Mouse (Mus musculus) midbrain, embryonic 14.5 days (tissue): ENCODE measurements around the gene Ahnak. TPM values are rescaled to one million over a fixed set of nuclear protein-coding genes. Genes with fewer than 3 reads are reported as not detected.
"Not testable (repeated sequence)": the region's sequence is repeated elsewhere in the genome, so short reads cannot be mapped to it uniquely, and the experiment has no call there.

ENCODE experiments used
- ATAC-seq: fragments of 200-750 bp; cut with Nextera tagmentation; 2 replicates; pipeline ENCODE4 v1.8.0; 2017; ENCODE audit warnings: moderate number of reproducible peaks, moderate library complexity; ENCODE audit not compliant: low FRiP score, low TSS enrichment
- DNase-seq: peaks from one replicate; pipeline ENCODE4 v3.0.0-alpha.2; 2015
- H3K27ac ChIP-seq: fragments of 300-500 bp; sonication (generic); replicated peaks from 2 replicates; pipeline ENCODE4 v1.5.1; 2014; ENCODE audit warnings: mild to moderate bottlenecking, low read depth, low read length, moderate library complexity
- H3K27me3 ChIP-seq: fragments of 300-500 bp; sonication (generic); 2 replicates; pipeline ENCODE4 v1.6.1; 2014; ENCODE audit warnings: low read length, control low read depth, mixed read lengths; ENCODE audit not compliant: control insufficient read depth, insufficient read depth
- H3K36me3 ChIP-seq: fragments of 300-500 bp; sonication (generic); 2 replicates; pipeline ENCODE4 v1.6.1; 2014; ENCODE audit warnings: low read length, control low read depth; ENCODE audit not compliant: control insufficient read depth, insufficient read depth
- H3K4me1 ChIP-seq: fragments of 300-500 bp; sonication (generic); 2 replicates; pipeline ENCODE4 v1.6.1; 2014; ENCODE audit warnings: mild to moderate bottlenecking, antibody characterized with exemption, low read length, control low read depth; ENCODE audit not compliant: control insufficient read depth, insufficient read depth
- H3K4me2 ChIP-seq: fragments of 300-500 bp; sonication (generic); 2 replicates; pipeline ENCODE4 v1.6.1; 2014; ENCODE audit warnings: mild to moderate bottlenecking, low read length, moderate library complexity
- H3K4me3 ChIP-seq: fragments of 300-500 bp; sonication (generic); replicated peaks from 2 replicates; pipeline ENCODE4 v1.5.1; 2014; ENCODE audit warnings: low read depth, low read length
- H3K9ac ChIP-seq: fragments of 300-500 bp; sonication (generic); replicated peaks from 2 replicates; pipeline ENCODE4 v1.6.1; 2014; ENCODE audit warnings: mild to moderate bottlenecking, low read length, moderate library complexity
- H3K9me3 ChIP-seq: fragments of 300-500 bp; sonication (generic); 2 replicates; pipeline ENCODE4 v1.6.1; 2016; ENCODE audit warnings: low read length, control low read depth, mixed read lengths; ENCODE audit not compliant: control insufficient read depth
- WGBS: fragments of 180-500 bp; shearing (Covaris S2); extraction: QIAGEN DNeasy Blood & Tissue Kit; methylation state at CpG from one replicate; pipeline ENCODE4 v1.1.7; 2014; 5-methylcytosine and 5-hydroxymethylcytosine counted together
- polyA plus RNA-seq: library from polyadenylated mRNA; unstranded; fragments of >200 nt; fragmentation: Nextera tagmentation; extraction: Ambion mirVana; gene quantifications from 2 replicates; pipeline ENCODE4 v1.2.1, GENCODE M21; 2014

The Ahnak gene
- polyA plus RNA-seq, 1 experiment from 2014 or later: 4.2 TPM

DNA sequence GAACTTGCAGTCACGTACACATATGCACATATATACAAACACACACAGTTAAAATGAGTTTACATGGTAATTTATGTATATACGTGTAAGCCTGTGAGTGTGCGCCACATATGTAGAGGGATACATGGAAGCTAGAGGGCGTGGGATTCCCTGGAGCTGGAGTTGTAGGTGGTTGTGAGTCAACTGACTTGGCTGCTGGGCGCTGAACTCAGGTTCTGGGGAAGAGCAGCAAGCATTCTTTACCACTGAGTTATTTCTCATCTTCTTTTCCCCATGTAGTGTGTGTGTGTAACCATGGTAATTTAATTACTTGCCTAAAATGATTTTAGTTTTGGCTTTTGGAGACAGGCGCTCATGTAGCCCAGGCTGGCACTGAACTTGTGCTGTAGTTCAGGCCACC lies 7.5 kb downstream of the Ahnak start:
- Histone ChIP-seq H3K27me3 (no peaks in the 10 kb centered on the region), H3K4me2 (no peak overlapping the region), H3K36me3 (no peaks in the 10 kb centered on the region), H3K9me3 (no peaks in the 10 kb centered on the region), H3K9ac (no peak overlapping the region), H3K4me1 (no peaks in the 10 kb centered on the region), H3K4me3 (no peak overlapping the region), H3K27ac (no peak overlapping the region)
- WGBS: 88% methylated on average over 6 of the region's 6 CpGs
- DNase-seq (no peak), ATAC-seq (no peak)

DNA sequence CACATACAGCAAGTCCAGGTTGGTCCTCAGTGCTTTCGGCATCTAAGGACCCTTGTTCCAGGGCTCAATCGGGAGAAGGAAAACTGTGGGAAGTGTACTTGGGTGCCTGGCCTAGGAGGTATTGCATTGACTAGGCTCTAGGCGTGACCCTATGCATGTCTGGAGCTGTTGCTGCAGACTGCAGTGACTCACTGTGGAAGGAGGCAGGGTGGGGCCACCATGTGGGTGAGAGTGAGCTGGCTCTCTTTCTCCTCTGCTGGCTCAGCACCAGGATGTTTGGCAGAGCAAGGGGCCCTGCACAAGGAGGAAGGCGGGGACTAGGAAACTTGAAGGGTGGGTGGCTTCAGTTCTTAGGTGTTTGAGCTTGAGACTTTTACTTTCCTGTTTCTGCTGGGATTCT lies 8.5 kb downstream of the Ahnak start:
- DNase-seq (peak; percentile 42), ATAC-seq (no peak)
- no peak overlapping the region for H3K9ac ChIP-seq
- H3K36me3 ChIP-seq: no peaks in the 10 kb centered on the region
- no peaks in the 10 kb centered on the region for H3K9me3 ChIP-seq
- no peaks in the 10 kb centered on the region for H3K27me3 ChIP-seq
- WGBS: 79% methylated on average over 4 of the region's 4 CpGs
- H3K4me1 ChIP-seq: no peaks in the 10 kb centered on the region
- H3K4me3 ChIP-seq: no peak overlapping the region
- no peak overlapping the region for H3K4me2 ChIP-seq
- H3K27ac ChIP-seq: no peak overlapping the region

DNA sequence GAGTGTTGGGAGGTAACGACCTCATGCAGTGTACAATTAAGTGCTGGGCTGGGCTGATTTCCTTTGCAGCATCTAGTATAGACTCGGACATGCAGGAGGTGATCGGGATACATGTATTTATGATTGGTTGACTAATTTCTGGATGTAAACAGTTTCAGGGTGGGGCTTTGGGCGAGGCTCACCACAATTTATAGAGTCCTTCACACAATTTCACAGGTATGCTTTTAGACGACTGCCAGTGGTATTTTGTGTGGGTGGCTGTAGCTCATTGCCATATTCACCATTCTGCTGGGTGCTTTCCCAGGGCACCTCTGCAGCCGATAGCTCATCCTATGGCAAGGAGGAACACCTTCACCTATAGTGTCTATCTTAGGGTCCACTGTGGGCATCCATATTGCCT lies 9.5 kb downstream of the Ahnak start:
- no peaks in the 10 kb centered on the region for H3K27me3 ChIP-seq
- H3K9me3 ChIP-seq: no peaks in the 10 kb centered on the region
- H3K4me2 ChIP-seq: no peak overlapping the region
- no peak for ATAC-seq
- H3K27ac ChIP-seq: no peak overlapping the region
- DNase-seq: no peak
- no peaks in the 10 kb centered on the region for H3K36me3 ChIP-seq
- no peak overlapping the region for H3K9ac ChIP-seq
- 91% methylated on average over 6 of the region's 6 CpGs for WGBS
- no peak overlapping the region for H3K4me3 ChIP-seq
- H3K4me1 ChIP-seq: no peaks in the 10 kb centered on the region

DNA sequence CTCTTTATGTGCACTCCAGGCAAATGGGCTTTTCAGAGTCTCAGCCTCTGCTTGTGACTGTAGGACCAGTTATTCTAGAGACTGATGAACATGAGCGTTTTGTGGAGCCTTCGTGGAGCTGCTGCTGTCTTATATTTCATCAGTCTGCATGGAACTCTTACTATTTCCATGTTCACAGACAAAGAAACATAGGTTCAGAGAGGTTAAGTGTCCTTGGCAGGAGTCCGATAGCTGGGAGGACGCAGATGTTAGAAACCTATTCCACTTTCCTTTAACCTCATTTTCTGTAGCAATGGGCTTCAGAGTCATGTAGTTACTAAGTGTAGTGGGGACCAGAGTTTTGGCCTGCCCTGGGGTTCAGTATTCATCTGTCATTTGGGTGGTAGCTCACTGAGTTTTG lies 10.1 kb downstream of the Ahnak start:
- no peak overlapping the region for H3K27ac ChIP-seq
- DNase-seq: no peak
- H3K4me2 ChIP-seq: no peak overlapping the region
- H3K9ac ChIP-seq: no peak overlapping the region
- no peaks in the 10 kb centered on the region for H3K4me1 ChIP-seq
- WGBS: 95% methylated on average over 4 of the region's 4 CpGs
- no peaks in the 10 kb centered on the region for H3K9me3 ChIP-seq
- H3K27me3 ChIP-seq: no peaks in the 10 kb centered on the region
- no peaks in the 10 kb centered on the region for H3K36me3 ChIP-seq
- no peak for ATAC-seq
- no peak overlapping the region for H3K4me3 ChIP-seq

DNA sequence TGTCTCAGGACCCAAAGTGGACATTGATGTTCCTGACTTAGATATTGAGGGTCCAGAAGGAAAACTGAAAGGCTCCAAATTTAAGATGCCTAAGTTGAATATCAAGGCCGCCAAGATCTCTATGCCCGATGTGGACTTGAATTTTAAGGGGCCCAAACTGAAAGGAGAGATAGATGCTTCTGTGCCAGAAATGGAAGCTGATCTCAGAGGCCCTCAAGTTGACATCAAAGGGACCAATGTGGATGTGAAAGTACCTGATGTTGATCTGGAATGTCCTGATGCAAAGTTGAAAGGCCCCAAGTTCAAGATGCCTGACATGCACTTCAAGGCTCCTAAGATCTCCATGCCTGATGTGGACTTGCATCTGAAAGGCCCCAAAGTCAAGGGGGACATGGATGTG lies 17.8 kb downstream of the Ahnak start:
- H3K27ac ChIP-seq, H3K4me2 ChIP-seq, H3K4me1 ChIP-seq, ATAC-seq, DNase-seq, H3K36me3 ChIP-seq, H3K27me3 ChIP-seq, H3K4me3 ChIP-seq, H3K9ac ChIP-seq, H3K9me3 ChIP-seq: not testable (repeated sequence)
- WGBS: 94% methylated on average over 2 of the region's 2 CpGs

DNA sequence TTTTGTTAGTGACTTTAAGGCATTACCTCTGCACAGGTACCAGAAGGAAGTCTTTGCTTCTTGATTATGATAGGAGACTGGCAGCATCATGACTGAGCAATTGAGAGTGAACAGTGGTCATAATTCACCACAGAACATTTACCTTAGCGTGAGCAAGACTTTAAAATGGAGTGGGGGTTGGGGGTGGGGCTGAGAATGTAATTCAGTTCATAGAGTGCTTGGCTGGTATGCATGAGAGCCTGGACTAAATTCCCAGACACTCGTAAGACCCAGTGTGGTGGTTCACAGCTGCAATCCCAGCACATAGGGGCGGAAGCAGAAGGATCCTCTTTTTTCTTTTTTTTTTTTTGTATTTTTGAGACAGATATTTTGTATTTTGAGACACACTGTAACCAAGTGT lies 30.2 kb downstream of the Ahnak start:
- H3K27me3 ChIP-seq: no peaks in the 10 kb centered on the region
- 93% methylated on average over 3 of the region's 3 CpGs for WGBS
- H3K4me2 ChIP-seq: no peak overlapping the region

DNA sequence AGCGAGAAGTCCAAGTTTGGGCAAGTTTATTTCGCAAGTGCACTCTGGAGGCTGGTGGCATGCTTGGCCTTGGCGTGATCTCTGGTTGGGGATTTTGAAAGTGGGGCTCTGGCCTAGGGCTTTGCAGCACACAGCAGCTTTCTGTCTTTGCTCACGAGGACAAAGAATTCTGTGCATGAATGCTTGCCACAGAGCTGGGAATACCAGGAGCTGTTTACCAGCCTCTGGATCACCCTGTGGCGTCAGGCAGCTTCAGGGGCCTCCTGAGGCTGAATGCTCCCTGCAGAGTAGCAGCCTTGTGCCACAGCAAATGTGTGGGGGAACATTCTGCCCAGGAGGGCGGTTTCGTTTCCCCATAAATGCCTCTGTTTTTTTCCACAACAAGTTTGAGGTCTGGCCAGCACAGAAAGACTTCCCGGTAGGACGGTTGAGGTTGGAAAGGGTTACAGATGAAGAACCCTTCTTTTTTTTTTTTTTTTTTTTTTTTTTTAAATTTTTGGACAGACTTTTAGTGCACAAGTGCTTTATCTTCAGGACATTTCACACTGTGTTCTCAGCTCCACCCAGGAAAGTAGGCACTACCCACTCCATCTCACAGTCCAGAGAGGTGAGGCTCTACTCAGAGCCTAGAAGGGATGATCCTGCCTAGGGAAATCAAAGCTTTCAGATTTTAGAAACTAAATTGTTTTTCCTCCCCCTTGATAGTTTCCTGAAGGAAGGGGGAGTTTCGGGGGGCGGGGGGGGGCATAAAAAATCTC lies 34.1 kb downstream of the Ahnak start:
- Histone ChIP-seq H3K36me3 (no peaks in the 10 kb centered on the region), H3K4me1 (peaks cover 8% of the 10 kb centered on the region; the same call in 1 of the 2 replicates), H3K4me3 (no peak overlapping the region), H3K27ac (no peak overlapping the region), H3K27me3 (no peaks in the 10 kb centered on the region), H3K4me2 (no peak overlapping the region), H3K9me3 (no peaks in the 10 kb centered on the region), H3K9ac (no peak overlapping the region)
- peak; percentile 10 for DNase-seq
- WGBS: 54% methylated on average over 11 of the region's 11 CpGs
- no peak for ATAC-seq

More for the DNA sequence above, 30.2 kb downstream of the Ahnak start:
- ATAC-seq (no peak), DNase-seq (no peak)
- Histone ChIP-seq H3K9me3 (no peaks in the 10 kb centered on the region), H3K9ac (no peak overlapping the region), H3K36me3 (no peaks in the 10 kb centered on the region), H3K4me1 (no peaks in the 10 kb centered on the region), H3K27ac (no peak overlapping the region), H3K4me3 (no peak overlapping the region)

DNA sequence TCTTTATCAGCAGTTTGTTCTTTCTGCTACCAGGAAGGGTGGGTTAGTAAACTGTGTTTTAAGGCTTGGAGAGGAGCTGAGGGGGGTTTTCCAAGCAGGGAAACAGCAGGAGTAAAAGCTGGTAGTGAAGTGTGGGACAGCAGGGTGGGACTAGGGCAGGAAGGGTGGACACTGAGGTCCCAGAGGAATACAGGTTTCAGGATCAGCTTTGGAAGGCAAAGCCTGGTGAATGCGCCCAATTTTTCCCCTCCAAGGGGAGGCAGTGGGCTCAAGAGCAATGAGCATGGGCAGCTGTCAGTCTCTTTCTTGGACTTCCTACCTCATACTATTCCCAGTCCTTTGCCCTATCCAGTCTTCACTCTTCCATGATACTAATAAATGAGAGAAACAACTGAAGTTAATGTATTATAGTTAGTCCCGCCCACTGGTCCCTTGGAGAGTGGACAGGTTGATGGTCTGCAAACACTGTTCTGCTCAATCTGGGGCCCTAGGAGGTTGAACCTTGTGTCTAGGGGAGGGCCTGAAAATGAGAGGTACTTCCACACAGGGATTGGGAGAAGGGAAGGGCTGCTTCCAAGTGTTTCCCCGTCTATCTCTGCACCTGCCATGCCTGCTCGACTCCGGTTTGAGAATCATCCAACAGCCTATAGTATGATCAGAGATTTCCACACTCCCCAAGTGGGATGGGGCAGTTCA lies 36.6 kb downstream of the Ahnak start:
- DNase-seq (no peak), ATAC-seq (no peak)
- no peak overlapping the region for H3K27ac ChIP-seq
- no peaks in the 10 kb centered on the region for H3K9me3 ChIP-seq
- peaks cover 8% of the 10 kb centered on the region; the same call in 1 of the 2 replicates for H3K4me1 ChIP-seq
- no peaks in the 10 kb centered on the region for H3K36me3 ChIP-seq
- H3K4me3 ChIP-seq: no peak overlapping the region
- 96% methylated on average over 5 of the region's 5 CpGs for WGBS
- no peaks in the 10 kb centered on the region for H3K27me3 ChIP-seq
- H3K4me2 ChIP-seq: no peak overlapping the region
- H3K9ac ChIP-seq: no peak overlapping the region

DNA sequence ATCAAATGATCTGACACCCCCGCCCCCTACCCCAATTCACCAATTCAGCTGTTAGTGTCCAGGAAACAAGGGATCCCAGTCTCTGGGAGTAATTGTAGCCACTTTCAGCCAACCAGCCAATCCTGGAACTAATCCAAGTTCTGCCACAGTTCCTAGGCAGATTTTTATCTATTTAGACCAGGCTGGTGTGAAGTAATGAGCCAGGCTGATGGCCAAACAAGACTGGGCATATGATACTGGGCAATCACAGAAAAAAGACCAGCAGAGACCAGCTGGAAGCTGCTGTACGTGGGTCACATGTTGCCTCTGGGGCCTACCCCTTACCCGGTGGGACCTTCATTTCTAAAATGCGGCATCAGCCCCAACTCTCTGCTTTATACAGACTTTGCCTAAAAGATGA lies 37.5 kb downstream of the Ahnak start:
- no peaks in the 10 kb centered on the region for H3K36me3 ChIP-seq
- peaks cover 8% of the 10 kb centered on the region; the same call in 1 of the 2 replicates for H3K4me1 ChIP-seq
- no peak overlapping the region for H3K9ac ChIP-seq
- DNase-seq (peak; percentile 55), ATAC-seq (no peak)
- H3K27ac ChIP-seq: no peak overlapping the region
- no peak overlapping the region for H3K4me3 ChIP-seq
- no peaks in the 10 kb centered on the region for H3K27me3 ChIP-seq
- H3K4me2 ChIP-seq: no peak overlapping the region
- WGBS: 73% methylated on average over 4 of the region's 4 CpGs
- H3K9me3 ChIP-seq: no peaks in the 10 kb centered on the region
